Mouse (Mus musculus) brain, embryonic 14.5 days (tissue): Measurements from ENCODE around the gene Mob1a.

Experiments
- CTCF ChIP-seq: fragments of 200-500 bp; IDR thresholded peaks from 2 replicates; pipeline ENCODE4 v1.5.1; 2012; ENCODE audit warnings: inconsistent platforms, mild to moderate bottlenecking, moderate library complexity, borderline replicate concordance; ENCODE audit not compliant: insufficient read depth, insufficient read length; ENCODE audit errors: extremely low read depth
- POLR2A ChIP-seq: fragments of 200-500 bp; IDR thresholded peaks from 2 replicates; pipeline ENCODE4 v1.6.1; 2012; ENCODE audit warnings: mild to moderate bottlenecking, inconsistent platforms, borderline replicate concordance; ENCODE audit not compliant: poor library complexity, insufficient read depth, insufficient read length, severe bottlenecking; ENCODE audit errors: extremely low read depth

DNA sequence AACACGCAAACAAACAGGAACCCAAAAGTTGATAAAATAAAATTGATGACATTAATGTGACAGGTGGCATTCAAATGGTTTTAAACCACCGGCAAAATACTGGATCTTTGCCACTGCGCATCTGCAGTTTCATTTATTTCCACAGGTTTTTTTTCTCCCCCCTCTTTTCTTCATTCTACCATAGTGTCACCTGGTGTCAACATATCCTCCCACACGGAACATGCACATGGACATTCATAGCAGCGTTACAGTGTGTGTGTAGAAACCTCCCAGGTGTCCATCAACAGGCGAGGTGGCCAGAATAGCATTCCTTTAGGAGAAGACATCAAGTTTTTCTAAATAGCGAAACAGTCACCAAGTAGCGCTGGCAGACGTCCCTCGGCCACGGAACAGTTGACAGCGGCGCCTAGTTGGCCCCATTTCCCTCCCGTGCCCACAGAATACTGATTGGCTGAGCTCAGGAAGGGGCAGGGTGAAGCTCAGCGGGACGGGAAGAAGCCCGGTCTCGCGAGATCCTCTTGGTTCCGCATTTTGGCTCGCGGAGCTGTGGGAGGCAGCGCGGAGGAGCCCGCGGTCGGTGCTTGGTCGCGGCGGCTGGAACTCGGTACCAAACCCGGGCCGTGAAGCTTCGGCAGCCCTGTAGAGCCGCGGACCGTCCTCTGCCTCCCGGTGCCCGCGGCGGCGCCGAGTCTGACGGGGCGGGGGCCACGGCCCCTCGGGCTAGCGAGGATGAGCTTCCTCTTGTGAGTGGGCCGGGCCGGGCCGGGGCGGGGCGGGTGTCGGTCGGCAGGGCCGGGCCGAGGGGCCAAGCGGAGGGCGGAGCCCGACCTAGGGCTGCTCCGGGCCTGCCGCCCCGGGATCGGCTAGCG, at the start of gene Mob1a, which contains the start of gene Mthfd2:
- TF ChIP-seq CTCF (no peak), POLR2A (peak; percentile 89)
